Mouse (Mus musculus): ENCODE results near the gene Pzp. TPM values are rescaled to one million over a fixed set of nuclear protein-coding genes. Genes with fewer than 3 reads are reported as not detected.

Gene Pzp
- polyA plus RNA-seq (2015; fragmentation: Nextera tagmentation; extraction: Ambion mirVana), result 0.86 and 1.4 TPM in 2 replicates

- no peak within 1 kb of the TSS for H3K4me2 ChIP-seq (replicated peaks; ENCODE audit: low read depth, low read length)
- no peak within 1 kb of the TSS for H3K27ac ChIP-seq (ENCODE audit: low read length)
- no peaks in the 10 kb centered on the region for H3K4me1 ChIP-seq (ENCODE audit: insufficient read depth, low read length)
- WGBS, result 77% methylated on average over 4 of the region's 4 CpGs
- H3K27me3 ChIP-seq (ENCODE audit: insufficient read depth, low read length), result no peaks in the 10 kb centered on the region
- no peak within 1 kb of the TSS for H3K9ac ChIP-seq (replicated peaks; ENCODE audit: low read length)
- no peaks in the 10 kb centered on the region for H3K36me3 ChIP-seq (ENCODE audit: insufficient read depth, low read length)
- no peaks in the 10 kb centered on the region for H3K9me3 ChIP-seq (ENCODE audit: low read length)
- ATAC-seq (ENCODE audit: low FRiP score, low TSS enrichment), result no peak
- H3K4me3 ChIP-seq (ENCODE audit: low read length), result no peak within 1 kb of the TSS
These were observed at the start of gene Pzp for GRCm38 (mm10) chr6:128526601-128527000. TSS of gene Pzp (minus strand) at chr6:128526720.

- ATAC-seq (ENCODE audit: low FRiP score, low TSS enrichment), result no peak
- Histone ChIP-seq H3K27ac (ENCODE audit: low read length) (no peak overlapping the region), H3K27me3 (ENCODE audit: insufficient read depth, low read length) (no peaks in the 10 kb centered on the region), H3K9ac (replicated peaks; ENCODE audit: low read length) (no peak overlapping the region), H3K9me3 (ENCODE audit: low read length) (no peaks in the 10 kb centered on the region), H3K36me3 (ENCODE audit: insufficient read depth, low read length) (no peaks in the 10 kb centered on the region), H3K4me3 (ENCODE audit: low read length) (no peak overlapping the region), H3K4me2 (replicated peaks; ENCODE audit: low read depth, low read length) (no peak overlapping the region), H3K4me1 (ENCODE audit: insufficient read depth, low read length) (no peaks in the 10 kb centered on the region)
- WGBS, result 93% methylated on average over 11 of the region's 11 CpGs
These were observed 40.1 kb upstream of the Pzp start for GRCm38 (mm10) chr6:128566589-128566988.

DNA sequence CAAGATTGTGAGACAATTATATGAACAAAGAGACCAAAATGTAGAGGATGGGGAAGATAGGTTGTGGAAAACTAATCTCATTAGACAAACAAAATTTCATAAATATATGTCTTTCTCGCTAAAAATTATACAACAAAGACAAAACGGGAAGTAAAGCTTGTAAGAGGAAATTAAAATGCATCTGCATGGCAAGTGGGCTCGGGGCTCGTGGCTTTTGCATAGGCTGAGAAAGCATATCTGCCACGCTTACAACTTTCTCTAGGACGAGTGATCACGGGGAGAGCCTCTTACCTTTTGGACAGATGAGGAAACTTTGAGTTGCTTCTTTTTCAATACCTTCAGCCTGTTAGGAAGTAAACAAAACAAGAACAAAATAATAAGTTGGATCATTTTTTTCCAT lies 27.5 kb upstream of the Pzp start:
- 88% methylated on average over 7 of the region's 7 CpGs for WGBS
- H3K36me3 ChIP-seq (ENCODE audit: insufficient read depth, low read length), result no peaks in the 10 kb centered on the region

GRCm38 (mm10) chr6:128549463-128550452 lies 23.2 kb upstream of the Pzp start:
- H3K9ac ChIP-seq (replicated peaks; ENCODE audit: low read length), result no peak overlapping the region
- H3K27ac ChIP-seq (ENCODE audit: low read length), result no peak overlapping the region
- no peak overlapping the region for H3K4me3 ChIP-seq (ENCODE audit: low read length)
- H3K9me3 ChIP-seq (ENCODE audit: low read length), result no peaks in the 10 kb centered on the region
- no peaks in the 10 kb centered on the region for H3K27me3 ChIP-seq (ENCODE audit: insufficient read depth, low read length)
- WGBS, result 72% methylated on average over 15 of the region's 15 CpGs
- H3K4me2 ChIP-seq (replicated peaks; ENCODE audit: low read depth, low read length), result no peak overlapping the region
- no peaks in the 10 kb centered on the region for H3K36me3 ChIP-seq (ENCODE audit: insufficient read depth, low read length)
- ATAC-seq (ENCODE audit: low FRiP score, low TSS enrichment), result peak; percentile 65
- H3K4me1 ChIP-seq (ENCODE audit: insufficient read depth, low read length), result no peaks in the 10 kb centered on the region

More for the DNA sequence above, 27.5 kb upstream of the Pzp start:
- no peak overlapping the region for H3K9ac ChIP-seq (replicated peaks; ENCODE audit: low read length)
- no peaks in the 10 kb centered on the region for H3K27me3 ChIP-seq (ENCODE audit: insufficient read depth, low read length)
- no peak overlapping the region for H3K4me2 ChIP-seq (replicated peaks; ENCODE audit: low read depth, low read length)
- no peak overlapping the region for H3K4me3 ChIP-seq (ENCODE audit: low read length)
- H3K27ac ChIP-seq (ENCODE audit: low read length), result no peak overlapping the region
- no peaks in the 10 kb centered on the region for H3K9me3 ChIP-seq (ENCODE audit: low read length)
- H3K4me1 ChIP-seq (ENCODE audit: insufficient read depth, low read length), result no peaks in the 10 kb centered on the region
- no peak for ATAC-seq (ENCODE audit: low FRiP score, low TSS enrichment)

DNA sequence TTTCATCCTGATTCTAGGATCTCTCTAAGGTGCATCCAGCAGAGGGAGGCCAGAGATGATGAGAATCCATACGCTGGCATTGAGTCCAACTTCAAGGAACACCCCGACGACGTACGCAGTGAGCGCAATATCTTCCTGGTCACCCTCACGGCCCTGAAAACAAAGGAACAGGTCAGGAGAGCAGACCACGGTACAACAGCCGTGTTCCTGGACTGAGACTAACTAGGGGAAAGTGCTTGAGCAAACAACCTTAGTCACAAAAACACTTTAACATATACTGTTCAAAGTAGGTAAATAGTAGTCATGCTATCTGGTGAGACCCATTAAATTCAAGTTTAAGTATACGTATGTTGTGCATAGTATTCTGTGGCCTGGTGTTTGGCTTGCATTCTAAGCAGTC lies 22.0 kb upstream of the Pzp start:
- Histone ChIP-seq H3K27ac (ENCODE audit: low read length) (no peak overlapping the region), H3K4me1 (ENCODE audit: insufficient read depth, low read length) (no peaks in the 10 kb centered on the region), H3K4me2 (replicated peaks; ENCODE audit: low read depth, low read length) (no peak overlapping the region), H3K4me3 (ENCODE audit: low read length) (no peak overlapping the region), H3K36me3 (ENCODE audit: insufficient read depth, low read length) (no peaks in the 10 kb centered on the region), H3K9me3 (ENCODE audit: low read length) (no peaks in the 10 kb centered on the region), H3K27me3 (ENCODE audit: insufficient read depth, low read length) (no peaks in the 10 kb centered on the region), H3K9ac (replicated peaks; ENCODE audit: low read length) (no peak overlapping the region)
- ATAC-seq (ENCODE audit: low FRiP score, low TSS enrichment), result no peak
- WGBS, result 94% methylated on average over 10 of the region's 10 CpGs

- ATAC-seq (ENCODE audit: low FRiP score, low TSS enrichment), result no peak
- Histone ChIP-seq H3K4me3 (ENCODE audit: low read length) (no peak overlapping the region), H3K9me3 (ENCODE audit: low read length) (no peaks in the 10 kb centered on the region), H3K27me3 (ENCODE audit: insufficient read depth, low read length) (no peaks in the 10 kb centered on the region), H3K4me2 (replicated peaks; ENCODE audit: low read depth, low read length) (no peak overlapping the region), H3K36me3 (ENCODE audit: insufficient read depth, low read length) (no peaks in the 10 kb centered on the region), H3K27ac (ENCODE audit: low read length) (no peak overlapping the region), H3K4me1 (ENCODE audit: insufficient read depth, low read length) (no peaks in the 10 kb centered on the region), H3K9ac (replicated peaks; ENCODE audit: low read length) (no peak overlapping the region)
- WGBS, result 86% methylated on average over 4 of the region's 4 CpGs
These were observed 18.9 kb upstream of the Pzp start for GRCm38 (mm10) chr6:128545402-128545801.

- Histone ChIP-seq H3K4me2 (replicated peaks; ENCODE audit: low read depth, low read length) (no peak overlapping the region), H3K27ac (ENCODE audit: low read length) (no peak overlapping the region), H3K9me3 (ENCODE audit: low read length) (no peaks in the 10 kb centered on the region), H3K36me3 (ENCODE audit: insufficient read depth, low read length) (no peaks in the 10 kb centered on the region), H3K4me3 (ENCODE audit: low read length) (no peak overlapping the region), H3K4me1 (ENCODE audit: insufficient read depth, low read length) (no peaks in the 10 kb centered on the region), H3K27me3 (ENCODE audit: insufficient read depth, low read length) (no peaks in the 10 kb centered on the region), H3K9ac (replicated peaks; ENCODE audit: low read length) (no peak overlapping the region)
- no peak for ATAC-seq (ENCODE audit: low FRiP score, low TSS enrichment)
- WGBS, result 71% methylated on average over 13 of the region's 13 CpGs
These were observed 16.7 kb upstream of the Pzp start for GRCm38 (mm10) chr6:128543226-128543625.

DNA sequence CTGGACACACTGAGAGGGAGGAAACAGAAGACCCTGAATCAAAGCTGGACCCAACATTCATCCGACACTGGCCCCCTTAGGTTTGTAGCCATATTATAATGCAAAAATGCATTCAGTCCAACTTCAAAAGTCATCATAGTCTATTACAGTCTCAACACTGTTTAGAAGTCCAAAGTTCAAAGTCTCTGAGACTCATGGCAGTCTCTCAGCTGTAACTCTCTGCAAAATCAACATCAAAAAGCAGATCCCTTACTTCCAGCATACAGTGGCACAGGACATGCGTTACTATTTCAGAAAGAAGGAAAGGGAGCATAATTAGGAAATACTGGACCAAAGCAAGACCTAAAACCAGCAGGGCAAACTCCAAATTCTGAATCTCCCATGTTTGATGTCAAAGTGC lies 8.7 kb upstream of the Pzp start:
- H3K27ac ChIP-seq (ENCODE audit: low read length), result no peak overlapping the region
- no peak for ATAC-seq (ENCODE audit: low FRiP score, low TSS enrichment)
- H3K36me3 ChIP-seq (ENCODE audit: insufficient read depth, low read length), result no peaks in the 10 kb centered on the region
- no peaks in the 10 kb centered on the region for H3K9me3 ChIP-seq (ENCODE audit: low read length)
- H3K4me3 ChIP-seq (ENCODE audit: low read length), result no peak overlapping the region
- H3K27me3 ChIP-seq (ENCODE audit: insufficient read depth, low read length), result no peaks in the 10 kb centered on the region
- no peak overlapping the region for H3K9ac ChIP-seq (replicated peaks; ENCODE audit: low read length)
- H3K4me2 ChIP-seq (replicated peaks; ENCODE audit: low read depth, low read length), result no peak overlapping the region
- 90% methylated on average over 2 of the region's 2 CpGs for WGBS
- no peaks in the 10 kb centered on the region for H3K4me1 ChIP-seq (ENCODE audit: insufficient read depth, low read length)

DNA sequence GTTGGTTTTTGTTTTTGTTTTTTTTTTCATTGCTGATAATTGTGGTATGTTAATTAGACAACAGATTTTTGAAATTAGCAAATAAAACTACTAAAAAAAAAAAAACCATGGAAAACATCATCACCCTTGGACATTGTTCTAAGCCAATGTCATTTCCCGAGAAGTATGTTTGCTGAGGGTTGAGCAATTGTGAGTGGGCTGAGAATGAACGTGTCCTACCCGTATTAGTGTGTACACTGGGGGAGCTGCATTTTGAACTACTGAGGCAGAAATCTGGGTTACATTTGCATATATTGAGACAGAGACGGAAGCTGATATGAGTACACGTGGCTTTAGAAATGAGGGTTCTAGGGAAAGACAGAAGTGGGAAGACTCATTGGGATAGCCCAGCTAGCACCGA lies 6.8 kb upstream of the Pzp start:
- 91% methylated on average over 6 of the region's 6 CpGs for WGBS
- H3K36me3 ChIP-seq (ENCODE audit: insufficient read depth, low read length), result no peaks in the 10 kb centered on the region
- H3K4me2 ChIP-seq (replicated peaks; ENCODE audit: low read depth, low read length), result no peak overlapping the region
- H3K27ac ChIP-seq (ENCODE audit: low read length), result no peak overlapping the region
- H3K4me1 ChIP-seq (ENCODE audit: insufficient read depth, low read length), result no peaks in the 10 kb centered on the region
- no peak overlapping the region for H3K4me3 ChIP-seq (ENCODE audit: low read length)
- no peaks in the 10 kb centered on the region for H3K27me3 ChIP-seq (ENCODE audit: insufficient read depth, low read length)
- H3K9ac ChIP-seq (replicated peaks; ENCODE audit: low read length), result no peak overlapping the region
- no peaks in the 10 kb centered on the region for H3K9me3 ChIP-seq (ENCODE audit: low read length)
- no peak for ATAC-seq (ENCODE audit: low FRiP score, low TSS enrichment)

- Histone ChIP-seq H3K4me3 (ENCODE audit: low read length) (no peak overlapping the region), H3K4me1 (ENCODE audit: insufficient read depth, low read length) (no peaks in the 10 kb centered on the region), H3K9me3 (ENCODE audit: low read length) (no peaks in the 10 kb centered on the region), H3K27ac (ENCODE audit: low read length) (no peak overlapping the region), H3K4me2 (replicated peaks; ENCODE audit: low read depth, low read length) (no peak overlapping the region), H3K9ac (replicated peaks; ENCODE audit: low read length) (no peak overlapping the region), H3K27me3 (ENCODE audit: insufficient read depth, low read length) (no peaks in the 10 kb centered on the region), H3K36me3 (ENCODE audit: insufficient read depth, low read length) (no peaks in the 10 kb centered on the region)
- WGBS, result 87% methylated on average over 9 of the region's 9 CpGs
- ATAC-seq (ENCODE audit: low FRiP score, low TSS enrichment), result no peak
These were observed 6.2 kb upstream of the Pzp start for GRCm38 (mm10) chr6:128532701-128533100.
